ENCODE assay signal across 8 mouse cellular contexts in the genomic region with DNA sequence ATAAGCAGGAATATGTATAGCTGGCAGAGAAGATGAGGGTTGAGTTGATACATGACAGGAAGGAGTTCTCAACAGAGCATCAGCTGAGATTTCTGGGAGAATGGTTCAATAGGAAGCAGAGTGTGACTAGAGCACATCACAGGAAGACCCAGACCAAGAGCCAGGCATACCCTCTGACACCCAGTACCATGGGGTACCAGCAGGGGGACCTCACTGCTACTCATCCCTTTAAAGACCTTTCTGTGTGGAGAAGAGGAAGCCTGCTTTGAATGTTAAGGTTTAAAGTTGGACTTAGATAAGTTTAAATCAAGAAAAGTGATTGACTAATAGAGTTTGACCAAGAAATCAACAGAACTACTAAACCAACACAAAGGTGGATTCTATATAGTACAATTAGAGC.
DNase-seq lines count a peak whose midpoint lies in the region; ATAC-seq lines count a peak whose summit lies in the region.

No protein-coding gene starts in this region.

- no peak overlapping the region for H3K4me2 ChIP-seq in hindbrain, embryonic 14.5 days (replicated peaks)
- no peak overlapping the region for H3K4me2 ChIP-seq in midbrain, embryonic 14.5 days (ENCODE audit: low read length)

- H3K27me3 ChIP-seq in hindbrain, embryonic 10.5 days (ENCODE audit: insufficient read depth, poor library complexity, severe bottlenecking) = no peaks in the 10 kb centered on the region
- no peaks in the 10 kb centered on the region for H3K27me3 ChIP-seq in hindbrain, embryonic 14.5 days (ENCODE audit: control insufficient read depth, insufficient read depth, low read length)
- H3K27me3 ChIP-seq in midbrain, embryonic 14.5 days (ENCODE audit: control insufficient read depth, insufficient read depth, low read length) = no peaks in the 10 kb centered on the region
- H3K27me3 ChIP-seq in limb, embryonic 10.5 days (ENCODE audit: low read depth, poor library complexity, severe bottlenecking) = no peaks in the 10 kb centered on the region

- H3K9me3 ChIP-seq in hindbrain, embryonic 10.5 days = no peaks in the 10 kb centered on the region
- 0 out of 2 replicates have a peak, but pooled peaks cover 8% of the 10 kb centered on the region for H3K9me3 ChIP-seq in hindbrain, embryonic 14.5 days (ENCODE audit: control insufficient read depth, low read length)
- peaks cover 2% of the 10 kb centered on the region; the same call in 1 of the 2 replicates for H3K9me3 ChIP-seq in midbrain, embryonic 14.5 days (ENCODE audit: control insufficient read depth, low read length)
- H3K9me3 ChIP-seq in limb, embryonic 10.5 days (replicated peaks) = no peaks in the 10 kb centered on the region

- no peaks in the 10 kb centered on the region for H3K4me1 ChIP-seq in hindbrain, embryonic 10.5 days (replicated peaks)
- no peaks in the 10 kb centered on the region for H3K4me1 ChIP-seq in hindbrain, embryonic 14.5 days (replicated peaks; ENCODE audit: control insufficient read depth, insufficient read depth, low read length)
- no peaks in the 10 kb centered on the region for H3K4me1 ChIP-seq in midbrain, embryonic 14.5 days (ENCODE audit: control insufficient read depth, insufficient read depth, low read length)
- 0 out of 2 replicates have a peak, but pooled peaks cover 1% of the 10 kb centered on the region for H3K4me1 ChIP-seq in limb, embryonic 10.5 days

- no peak overlapping the region for H3K4me3 ChIP-seq in hindbrain, embryonic 10.5 days
- H3K4me3 ChIP-seq in hindbrain, embryonic 14.5 days (replicated peaks; ENCODE audit: low read length) = no peak overlapping the region
- no peak overlapping the region for H3K4me3 ChIP-seq in midbrain, embryonic 14.5 days (replicated peaks; ENCODE audit: low read depth, low read length)
- H3K4me3 ChIP-seq in limb, embryonic 10.5 days = no peak overlapping the region

- H3K27ac ChIP-seq in hindbrain, embryonic 10.5 days = no peak overlapping the region
- no peak overlapping the region for H3K27ac ChIP-seq in hindbrain, embryonic 14.5 days
- H3K27ac ChIP-seq in midbrain, embryonic 14.5 days (replicated peaks; ENCODE audit: low read depth, low read length) = no peak overlapping the region
- H3K27ac ChIP-seq in limb, embryonic 10.5 days = no peak overlapping the region

- peak; percentile 13 for DNase-seq in hindbrain, embryonic 10.5 days (ENCODE audit: low spot score)
- DNase-seq in hindbrain, embryonic 14.5 days (ENCODE audit: low spot score) = no peak
- DNase-seq in 3T3-L1 (ENCODE audit: low read depth, low spot score) = peak; percentile 2
- peak; percentile 16 for DNase-seq in T-cell, adult 2 months (ENCODE audit: low spot score)
- DNase-seq in lung, postnatal 10 days = peak; percentile 32
- DNase-seq in cerebellum, postnatal 36 days = no peak
- DNase-seq in midbrain, embryonic 14.5 days = no peak
- DNase-seq in limb, embryonic 10.5 days (ENCODE audit: low spot score) = no peak

- no peak for ATAC-seq in hindbrain, embryonic 14.5 days (ENCODE audit: low FRiP score)
- ATAC-seq in midbrain, embryonic 14.5 days (ENCODE audit: low FRiP score, low TSS enrichment) = no peak

- H3K36me3 ChIP-seq in hindbrain, embryonic 10.5 days = no peaks in the 10 kb centered on the region
- H3K36me3 ChIP-seq in hindbrain, embryonic 14.5 days (replicated peaks; ENCODE audit: control insufficient read depth, insufficient read depth) = no peaks in the 10 kb centered on the region
- H3K36me3 ChIP-seq in midbrain, embryonic 14.5 days (ENCODE audit: control insufficient read depth, insufficient read depth, low read length) = no peaks in the 10 kb centered on the region
- H3K36me3 ChIP-seq in limb, embryonic 10.5 days = no peaks in the 10 kb centered on the region

- no peak overlapping the region for H3K9ac ChIP-seq in hindbrain, embryonic 14.5 days
- H3K9ac ChIP-seq in midbrain, embryonic 14.5 days (replicated peaks; ENCODE audit: low read length) = no peak overlapping the region

Comparison
In these comparisons a context has a peak if more than half of its experiments do, and no peak if none do; other contexts are left out.
1. DNase-seq: peak in hindbrain, embryonic 10.5 days (single experiment), 3T3-L1 (single experiment), T-cell, adult 2 months (single experiment) and lung, postnatal 10 days (single experiment); none in hindbrain, embryonic 14.5 days (single experiment), cerebellum, postnatal 36 days (0 of 2), midbrain, embryonic 14.5 days (single experiment) and limb, embryonic 10.5 days (single experiment).